Mouse (Mus musculus): ENCODE results near the gene Vmn1r55. TPM values are rescaled to one million over a fixed set of nuclear protein-coding genes. Genes with fewer than 3 reads are reported as not detected.
"Not testable (repeated sequence)": the region's sequence is repeated elsewhere in the genome, so short reads cannot be mapped to it uniquely, and the experiment has no call there.

The Vmn1r55 gene
- polyA plus RNA-seq (2015; fragmentation: Nextera tagmentation; extraction: Ambion mirVana) = 0.03 TPM in 1 of 2 replicates, not detected in the other

DNA sequence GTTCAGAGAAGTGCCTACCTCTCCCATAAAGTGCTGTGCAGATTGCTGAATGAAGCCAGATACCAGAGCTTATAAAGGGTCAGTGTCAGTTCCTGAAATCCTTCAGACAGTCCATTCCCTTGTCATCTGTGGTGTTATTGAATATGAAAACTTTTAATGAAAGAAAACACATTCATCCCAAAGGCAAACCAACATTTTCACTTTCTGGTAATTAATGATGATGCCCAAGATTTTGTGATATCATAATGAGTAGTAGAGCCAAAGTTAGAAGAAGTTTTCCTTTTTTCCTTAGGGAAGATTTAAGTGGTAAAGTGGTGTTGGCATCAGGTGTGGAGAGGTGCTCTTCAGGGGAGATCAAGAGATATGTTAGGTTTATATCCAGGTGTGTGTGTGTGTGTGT lies at the start of gene Vmn1r55:
Gene Vmn1r55 (minus strand): TSS at position 101 of the 400 bp plus-strand sequence.
- H3K4me3 ChIP-seq; H3K27ac ChIP-seq; ATAC-seq (ENCODE audit: insufficient number of reproducible peaks, insufficient read depth, low FRiP score, low TSS enrichment, low read depth); H3K4me2 ChIP-seq; H3K9me3 ChIP-seq; H3K4me1 ChIP-seq; H3K9ac ChIP-seq; H3K36me3 ChIP-seq; H3K27me3 ChIP-seq: not testable (repeated sequence)

DNA sequence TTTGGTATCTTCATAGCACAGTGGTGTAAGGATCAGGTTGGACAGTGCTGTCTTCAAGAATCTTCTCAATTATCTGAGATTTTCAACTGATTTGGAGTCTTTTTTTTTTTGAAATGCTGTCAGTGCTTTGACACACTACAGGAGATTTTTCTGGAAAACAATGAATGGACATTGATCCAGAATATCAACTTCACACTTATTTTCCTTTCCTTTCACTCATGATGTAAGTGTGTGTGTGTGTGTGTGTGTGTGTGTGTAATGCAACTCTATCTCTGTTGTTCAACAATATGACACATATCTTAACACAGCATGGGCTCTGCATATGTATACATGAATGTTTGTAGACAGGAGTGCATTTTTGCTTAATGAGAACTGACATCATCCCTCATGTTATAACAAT lies 47.2 kb upstream of the Vmn1r55 start, which contains the start of gene Vmn1r56:
Gene Vmn1r56 (minus strand): TSS at position 101 of the 400 bp plus-strand sequence.
- not testable (repeated sequence) for H3K36me3 ChIP-seq; H3K9me3 ChIP-seq; H3K27ac ChIP-seq; H3K9ac ChIP-seq; H3K4me3 ChIP-seq; H3K4me2 ChIP-seq; ATAC-seq (ENCODE audit: insufficient number of reproducible peaks, insufficient read depth, low FRiP score, low TSS enrichment, low read depth); H3K27me3 ChIP-seq; H3K4me1 ChIP-seq

DNA sequence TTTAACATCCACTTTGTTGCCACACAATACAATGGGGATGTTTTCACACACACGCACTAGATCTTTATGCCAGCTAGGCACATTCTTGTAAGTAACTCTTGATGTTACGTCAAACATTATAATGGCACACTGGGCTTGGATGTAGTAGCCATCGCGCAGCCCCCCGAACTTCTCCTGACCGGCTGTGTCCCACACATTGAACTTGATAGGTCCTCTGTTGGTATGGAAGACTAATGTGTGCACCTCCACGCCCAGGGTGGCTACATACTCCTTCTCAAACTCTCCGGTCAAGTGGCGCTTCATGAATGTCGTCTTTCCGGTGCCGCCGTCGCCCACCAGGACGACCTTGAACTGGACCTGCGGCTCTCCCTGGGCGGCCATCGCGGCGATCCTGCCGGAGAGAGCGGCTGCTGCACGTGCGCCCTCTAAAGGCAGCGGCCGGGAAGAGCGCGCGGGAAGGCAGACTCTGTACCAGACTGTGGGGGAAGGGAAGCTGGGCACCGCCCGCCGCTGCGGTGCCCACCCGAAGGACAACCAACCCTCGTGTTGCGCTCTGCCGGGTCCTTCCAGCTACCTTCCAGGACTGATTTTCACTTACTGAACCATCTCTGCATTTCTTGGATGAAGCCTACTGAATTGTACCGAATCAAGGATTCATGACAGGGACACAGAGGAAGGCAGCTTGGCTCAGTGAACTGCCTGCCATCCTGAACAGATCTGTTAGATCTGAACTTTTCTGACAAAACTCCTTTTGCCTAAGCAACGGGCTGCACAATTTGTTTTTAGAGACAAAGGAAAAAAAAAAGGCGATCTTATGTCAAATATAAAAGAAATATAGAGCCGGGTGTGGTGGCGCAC lies 23.7 kb downstream of the Vmn1r55 start, which contains the start of gene Rasl2-9:
Gene Rasl2-9 (minus strand): TSS at position 402 of the 858 bp plus-strand sequence.
- ATAC-seq (ENCODE audit: insufficient number of reproducible peaks, insufficient read depth, low FRiP score, low TSS enrichment, low read depth) = 0 out of 2 replicates have a peak, but pooled peaks have one; percentile 26
- peak within 1 kb of the TSS; percentile 62 for H3K4me2 ChIP-seq
- H3K27ac ChIP-seq = no peak within 1 kb of the TSS
- no peaks in the 10 kb centered on the region for H3K27me3 ChIP-seq
- peak within 1 kb of the TSS; percentile 56 for H3K9ac ChIP-seq
- H3K4me1 ChIP-seq = no peaks in the 10 kb centered on the region
- 17% methylated on average over 42 of the region's 42 CpGs for WGBS
- no peaks in the 10 kb centered on the region for H3K9me3 ChIP-seq
- H3K4me3 ChIP-seq = peak within 1 kb of the TSS; percentile 36
- no peaks in the 10 kb centered on the region for H3K36me3 ChIP-seq

DNA sequence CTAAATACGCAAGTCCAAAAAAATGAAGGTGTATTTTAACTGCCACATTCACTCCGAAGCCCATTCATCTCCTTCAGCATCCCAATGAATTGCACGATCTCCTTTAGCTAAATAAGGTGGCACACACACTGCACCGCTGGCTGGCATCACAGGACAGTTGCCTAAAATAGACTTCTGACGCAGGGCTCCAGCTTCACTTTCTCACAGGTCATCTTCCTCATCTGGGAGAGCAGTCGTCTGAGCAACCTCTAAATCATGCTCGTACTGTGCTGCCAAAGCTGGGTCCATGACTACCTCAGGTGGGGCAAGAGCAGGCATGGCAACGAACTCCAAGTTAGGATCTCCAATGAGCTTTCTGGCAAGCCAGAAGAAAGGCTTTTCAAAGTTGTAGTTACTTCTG lies 24.4 kb downstream of the Vmn1r55 start:
- no peaks in the 10 kb centered on the region for H3K4me1 ChIP-seq
- H3K4me2 ChIP-seq = no peak overlapping the region
- 87% methylated on average over 8 of the region's 8 CpGs for WGBS
- H3K9me3 ChIP-seq = no peaks in the 10 kb centered on the region
- no peak overlapping the region for H3K4me3 ChIP-seq
- H3K36me3 ChIP-seq = no peaks in the 10 kb centered on the region
- H3K9ac ChIP-seq = no peak overlapping the region
- ATAC-seq (ENCODE audit: insufficient number of reproducible peaks, insufficient read depth, low FRiP score, low TSS enrichment, low read depth) = no peak
- H3K27me3 ChIP-seq = no peaks in the 10 kb centered on the region
- no peak overlapping the region for H3K27ac ChIP-seq

DNA sequence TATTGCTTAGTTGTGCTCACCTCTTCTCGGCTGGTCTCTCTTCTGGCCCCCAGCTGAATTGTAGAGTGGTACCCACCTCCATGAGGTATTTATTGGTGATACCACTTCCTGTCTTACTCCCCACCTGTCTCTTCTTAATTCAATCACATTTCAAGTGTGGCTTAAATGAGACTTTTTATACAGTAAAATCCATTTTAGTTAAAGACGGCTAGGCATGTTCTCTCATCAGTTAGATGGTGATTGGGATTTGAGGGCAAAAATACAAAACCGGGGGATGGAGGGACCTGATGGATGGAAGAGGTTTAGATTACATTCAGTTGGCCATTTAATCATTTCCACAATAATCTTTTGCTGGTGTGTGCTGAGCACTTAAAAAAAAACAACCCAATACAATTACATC lies 32.6 kb downstream of the Vmn1r55 start, which contains the start of gene Rfpl4:
Gene Rfpl4 (minus strand): TSS at position 101 of the 400 bp plus-strand sequence.
- Histone ChIP-seq H3K4me3 (no peak within 1 kb of the TSS), H3K27ac (no peak within 1 kb of the TSS), H3K9me3 (no peaks in the 10 kb centered on the region), H3K36me3 (no peaks in the 10 kb centered on the region), H3K27me3 (no peaks in the 10 kb centered on the region), H3K4me2 (no peak within 1 kb of the TSS), H3K4me1 (peaks cover 13% of the 10 kb centered on the region), H3K9ac (no peak within 1 kb of the TSS)
- no peak for ATAC-seq (ENCODE audit: insufficient number of reproducible peaks, insufficient read depth, low FRiP score, low TSS enrichment, low read depth)
- 82% methylated on average over 3 of the region's 3 CpGs for WGBS

DNA sequence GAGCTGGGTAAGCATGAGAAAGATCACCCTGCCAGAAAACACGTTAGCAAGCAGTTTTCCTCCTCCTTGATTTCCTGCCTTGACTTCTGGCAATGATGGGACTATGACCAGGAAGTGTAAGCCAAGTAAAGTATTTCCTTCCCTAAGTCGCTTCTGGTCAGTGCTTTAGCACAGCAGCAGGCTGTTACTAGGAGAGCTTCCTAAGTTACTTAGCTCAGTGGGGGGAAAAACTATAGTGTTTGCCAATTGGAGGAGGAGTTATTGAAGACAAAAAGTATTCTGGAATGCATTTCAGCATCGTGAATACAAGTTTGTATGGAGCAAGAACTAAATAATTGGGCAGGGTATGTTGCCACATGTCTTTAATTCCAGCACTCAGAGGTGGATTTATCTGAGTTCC lies 36.8 kb downstream of the Vmn1r55 start:
- Histone ChIP-seq H3K9me3 (no peaks in the 10 kb centered on the region), H3K9ac (no peak overlapping the region)

DNA sequence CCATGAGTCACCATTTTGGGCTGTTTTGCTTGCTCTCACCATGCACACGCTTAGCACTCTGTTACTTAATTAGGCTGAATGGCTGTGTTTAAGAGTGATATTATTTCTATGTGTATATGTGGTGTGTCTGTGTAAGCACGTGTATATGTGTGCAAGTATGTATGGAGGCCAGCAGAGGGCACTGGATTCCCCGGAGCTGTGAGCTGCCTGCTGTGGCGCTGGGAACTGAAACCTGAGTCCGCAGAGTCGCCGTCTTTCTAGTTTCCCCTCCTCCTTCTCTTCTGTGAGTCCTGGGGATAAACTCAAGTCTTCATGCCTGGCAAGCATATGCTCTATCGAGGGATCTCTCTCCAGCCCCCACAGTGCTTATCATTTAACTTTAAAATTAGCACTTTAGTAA lies 40.2 kb downstream of the Vmn1r55 start:
- no peak for ATAC-seq (ENCODE audit: insufficient number of reproducible peaks, insufficient read depth, low FRiP score, low TSS enrichment, low read depth)
- Histone ChIP-seq H3K4me3 (no peak overlapping the region), H3K4me2 (no peak overlapping the region), H3K27ac (no peak overlapping the region), H3K9me3 (no peaks in the 10 kb centered on the region), H3K9ac (no peak overlapping the region), H3K36me3 (no peaks in the 10 kb centered on the region), H3K27me3 (no peaks in the 10 kb centered on the region), H3K4me1 (peaks cover 13% of the 10 kb centered on the region)
- 80% methylated on average over 8 of the region's 8 CpGs for WGBS

More for the DNA sequence above, 36.8 kb downstream of the Vmn1r55 start:
- ATAC-seq (ENCODE audit: insufficient number of reproducible peaks, insufficient read depth, low FRiP score, low TSS enrichment, low read depth) = no peak
- Histone ChIP-seq H3K27me3 (no peaks in the 10 kb centered on the region), H3K27ac (no peak overlapping the region), H3K4me3 (no peak overlapping the region), H3K36me3 (no peaks in the 10 kb centered on the region), H3K4me2 (no peak overlapping the region), H3K4me1 (peaks cover 13% of the 10 kb centered on the region)
- WGBS = 30% methylated on average over 3 of the region's 3 CpGs

DNA sequence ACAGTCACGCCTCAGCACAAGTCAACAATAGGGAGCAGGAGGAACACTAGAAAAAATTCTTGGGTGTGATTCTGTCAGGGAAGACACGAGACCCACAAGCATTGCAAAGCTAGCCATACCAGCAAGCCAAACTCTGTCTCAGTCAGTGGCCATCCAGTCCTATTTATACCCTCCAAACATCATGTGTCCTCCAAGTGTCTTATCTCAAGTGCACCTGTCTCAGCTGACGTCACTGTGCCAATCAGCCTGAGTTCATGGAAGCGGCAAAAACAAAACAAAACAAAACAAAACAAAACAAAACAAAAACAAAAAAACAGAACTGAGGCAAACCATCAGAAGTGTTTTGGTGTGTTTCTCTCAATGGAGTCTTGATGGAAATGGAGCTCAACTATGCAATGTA lies 41.2 kb downstream of the Vmn1r55 start:
- H3K4me2 ChIP-seq = no peak overlapping the region
- 86% methylated on average over 4 of the region's 4 CpGs for WGBS
- H3K9me3 ChIP-seq = no peaks in the 10 kb centered on the region
- no peak overlapping the region for H3K4me3 ChIP-seq
- no peaks in the 10 kb centered on the region for H3K27me3 ChIP-seq
- H3K36me3 ChIP-seq = no peaks in the 10 kb centered on the region
- ATAC-seq (ENCODE audit: insufficient number of reproducible peaks, insufficient read depth, low FRiP score, low TSS enrichment, low read depth) = no peak
- H3K27ac ChIP-seq = no peak overlapping the region
- H3K9ac ChIP-seq = no peak overlapping the region
- H3K4me1 ChIP-seq = peaks cover 10% of the 10 kb centered on the region

DNA sequence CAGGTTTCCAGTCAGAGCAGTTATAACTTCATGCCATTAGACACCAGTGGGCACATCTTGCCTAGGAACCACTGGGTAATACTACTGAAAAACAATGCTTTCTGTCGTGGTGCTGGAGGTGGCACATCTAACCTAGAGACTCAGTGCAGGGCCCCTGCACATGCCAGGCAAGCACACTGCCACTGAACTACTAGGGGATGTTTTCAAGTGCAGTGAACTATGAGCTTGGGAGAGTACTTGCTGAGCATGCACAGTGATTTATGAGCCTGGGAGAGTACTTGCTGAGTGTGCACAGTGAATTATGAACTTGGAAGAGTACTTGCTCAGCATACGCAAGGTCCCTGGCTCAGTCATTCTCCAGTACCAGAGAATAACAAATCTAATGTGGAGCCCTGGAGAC lies 46.9 kb downstream of the Vmn1r55 start:
- H3K9ac ChIP-seq = no peak overlapping the region
- no peaks in the 10 kb centered on the region for H3K27me3 ChIP-seq
- WGBS = 81% methylated on average over 2 of the region's 2 CpGs
- H3K4me2 ChIP-seq = no peak overlapping the region
- no peak overlapping the region for H3K27ac ChIP-seq
- H3K36me3 ChIP-seq = peaks cover 18% of the 10 kb centered on the region
- H3K4me3 ChIP-seq = no peak overlapping the region
- no peak for ATAC-seq (ENCODE audit: insufficient number of reproducible peaks, insufficient read depth, low FRiP score, low TSS enrichment, low read depth)
- H3K9me3 ChIP-seq = no peaks in the 10 kb centered on the region
- no peaks in the 10 kb centered on the region for H3K4me1 ChIP-seq

DNA sequence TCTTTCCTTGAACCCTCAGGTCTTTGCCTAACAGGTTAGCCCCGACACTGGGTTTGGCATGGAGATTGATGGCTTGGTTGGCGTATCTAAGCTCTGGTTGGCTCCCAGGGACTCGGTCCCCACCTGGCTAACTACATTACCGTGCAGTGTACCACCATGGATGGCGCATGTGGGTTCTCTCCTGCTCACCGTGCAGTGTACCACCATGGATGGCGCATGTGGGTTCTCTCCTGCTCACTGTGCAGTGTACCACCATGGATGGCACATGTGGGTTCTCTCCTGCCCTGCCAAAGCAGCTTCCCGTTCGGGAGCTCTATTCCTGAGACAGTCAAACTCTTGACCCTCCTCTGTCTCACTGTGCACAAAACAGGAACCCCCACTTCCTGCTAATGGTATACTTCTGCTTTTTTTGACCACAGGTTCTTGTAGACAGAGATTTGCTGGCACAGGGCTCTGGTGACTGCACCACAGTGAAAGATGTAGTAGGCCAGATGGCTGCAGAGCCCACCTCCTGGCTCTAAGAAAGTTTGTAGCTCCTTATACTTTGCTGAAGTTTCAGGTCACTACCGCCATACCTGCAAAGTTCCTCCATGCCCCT lies 48.3 kb downstream of the Vmn1r55 start:
- no peak for ATAC-seq (ENCODE audit: insufficient number of reproducible peaks, insufficient read depth, low FRiP score, low TSS enrichment, low read depth)

DNA sequence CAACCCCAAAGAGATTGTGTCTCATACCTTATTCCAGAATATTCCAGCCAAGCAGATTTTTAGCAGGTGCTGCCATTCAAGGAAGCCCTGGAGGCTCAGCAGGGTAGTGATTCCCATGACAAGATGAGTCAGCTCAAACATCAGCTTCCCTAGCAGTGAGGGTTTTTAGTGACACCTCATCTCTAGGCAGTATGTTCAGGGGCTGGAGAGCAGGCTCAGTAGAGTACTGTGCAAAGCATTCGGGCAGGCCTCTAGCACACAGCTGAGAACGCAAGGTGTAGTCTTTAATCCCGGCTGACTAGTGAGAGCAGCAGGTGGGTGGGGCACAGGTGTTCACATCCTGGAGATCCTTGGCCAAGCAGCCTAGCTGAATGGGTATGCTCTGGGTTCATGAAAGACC lies 49.7 kb downstream of the Vmn1r55 start:
- no peak overlapping the region for H3K9ac ChIP-seq
- no peak overlapping the region for H3K4me3 ChIP-seq
- H3K27ac ChIP-seq = no peak overlapping the region
- H3K36me3 ChIP-seq = peaks cover 45% of the 10 kb centered on the region
- H3K4me2 ChIP-seq = no peak overlapping the region
- no peaks in the 10 kb centered on the region for H3K27me3 ChIP-seq
- H3K4me1 ChIP-seq = no peaks in the 10 kb centered on the region
- ATAC-seq (ENCODE audit: insufficient number of reproducible peaks, insufficient read depth, low FRiP score, low TSS enrichment, low read depth) = no peak
- no peaks in the 10 kb centered on the region for H3K9me3 ChIP-seq
- 74% methylated on average over 3 of the region's 3 CpGs for whole genome bisulfite sequencing

More for the DNA sequence above, 48.3 kb downstream of the Vmn1r55 start:
- H3K4me1 ChIP-seq = no peaks in the 10 kb centered on the region
- H3K36me3 ChIP-seq = peaks cover 32% of the 10 kb centered on the region
- no peak overlapping the region for H3K4me2 ChIP-seq
- no peaks in the 10 kb centered on the region for H3K27me3 ChIP-seq
- H3K27ac ChIP-seq = no peak overlapping the region
- WGBS = 85% methylated on average over 10 of the region's 10 CpGs
- H3K4me3 ChIP-seq = no peak overlapping the region
- H3K9me3 ChIP-seq = no peaks in the 10 kb centered on the region
- no peak overlapping the region for H3K9ac ChIP-seq

DNA sequence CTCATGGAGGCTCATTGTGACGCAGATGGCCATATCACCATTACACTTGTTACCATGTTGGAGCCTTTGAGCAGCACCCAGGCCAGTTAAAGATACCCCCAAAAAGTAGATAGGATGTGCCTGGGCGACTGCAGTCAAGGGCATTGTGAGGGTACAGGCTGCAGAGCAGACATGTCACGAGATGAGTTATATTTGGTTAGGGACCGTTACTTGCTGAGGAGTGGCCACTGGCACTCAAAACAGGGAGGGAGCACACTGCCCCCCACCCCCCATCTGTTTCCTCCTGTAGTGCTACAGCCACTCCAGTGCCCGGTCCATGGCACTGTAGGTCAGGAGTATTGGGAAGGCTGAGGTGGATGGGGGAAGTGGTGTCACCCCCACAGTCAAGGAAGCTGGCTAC lies 50.7 kb downstream of the Vmn1r55 start:
- no peak for ATAC-seq (ENCODE audit: insufficient number of reproducible peaks, insufficient read depth, low FRiP score, low TSS enrichment, low read depth)
- no peak overlapping the region for H3K9ac ChIP-seq
- no peaks in the 10 kb centered on the region for H3K9me3 ChIP-seq
- no peak overlapping the region for H3K27ac ChIP-seq
- peaks cover 56% of the 10 kb centered on the region for H3K36me3 ChIP-seq
- WGBS = 93% methylated on average over 5 of the region's 5 CpGs
- no peaks in the 10 kb centered on the region for H3K27me3 ChIP-seq
- no peak overlapping the region for H3K4me2 ChIP-seq
- no peaks in the 10 kb centered on the region for H3K4me1 ChIP-seq
- no peak overlapping the region for H3K4me3 ChIP-seq
